Mouse (Mus musculus): ENCODE data around the gene Wdr73. TPM values are rescaled to one million over a fixed set of nuclear protein-coding genes. Genes with fewer than 3 reads are reported as not detected.
A peak's percentile ranks its signal among the peaks of the same experiment; 100 is the strongest.

The Wdr73 gene
- polyA plus RNA-seq, 1 experiment from 2014 or later: 27.4 TPM

DNA sequence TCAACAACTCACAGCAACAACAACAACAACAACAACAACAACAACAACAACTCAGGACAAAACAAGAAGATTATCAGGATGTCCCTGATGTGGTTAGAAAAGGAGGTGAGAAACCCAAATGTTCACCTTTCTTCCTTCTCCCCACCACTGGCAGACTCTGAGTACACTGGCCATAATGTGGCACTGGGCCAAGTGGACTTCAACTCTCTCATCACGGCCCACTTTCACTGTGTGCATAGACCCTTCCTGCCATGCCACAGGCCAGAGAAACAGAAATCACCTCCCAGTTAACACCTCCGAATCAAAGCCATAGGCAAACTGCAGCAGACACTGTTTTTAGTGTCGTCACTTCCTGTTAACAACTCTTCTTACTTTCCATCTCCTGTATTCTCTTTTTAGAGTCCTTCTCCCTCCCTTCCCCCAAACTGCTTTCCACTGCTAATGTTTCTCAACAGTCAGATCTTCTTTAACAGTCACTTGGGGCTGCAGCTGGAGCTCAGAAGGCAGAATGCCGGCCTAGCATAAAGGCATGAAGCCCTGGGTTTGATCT is 16.9 kb upstream of the Wdr73 start:
- H3K4me2 ChIP-seq: no peak overlapping the region
- no peaks in the 10 kb centered on the region for H3K4me1 ChIP-seq
- no peaks in the 10 kb centered on the region for H3K27me3 ChIP-seq
- no peak for ATAC-seq (ENCODE audit: insufficient number of reproducible peaks, low FRiP score, low TSS enrichment, low read depth)
- H3K27ac ChIP-seq: no peak overlapping the region
- H3K4me3 ChIP-seq: no peak overlapping the region
- no peaks in the 10 kb centered on the region for H3K9me3 ChIP-seq
- WGBS: 69% methylated on average over 4 of the region's 4 CpGs
- no peak overlapping the region for H3K9ac ChIP-seq
- peaks cover 76% of the 10 kb centered on the region for H3K36me3 ChIP-seq

DNA sequence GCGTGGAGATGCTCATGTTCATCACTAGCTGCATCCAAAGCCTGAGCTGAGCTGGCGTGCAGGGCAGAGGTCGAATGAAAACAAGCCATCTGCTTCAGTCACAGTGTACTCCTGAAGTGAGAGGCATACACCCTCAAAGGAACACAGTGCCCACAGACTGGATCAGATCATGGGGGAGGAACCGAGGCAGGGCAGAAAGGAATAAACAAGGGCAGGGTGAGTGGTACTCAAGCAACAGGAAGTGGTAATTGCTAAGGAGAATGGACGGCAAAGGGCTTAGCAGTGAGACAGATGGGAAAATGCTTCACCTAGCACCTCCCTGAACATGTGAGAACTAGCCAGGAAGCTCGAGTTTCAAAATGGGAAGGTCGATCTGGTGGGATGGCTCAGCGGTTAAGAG is 11.4 kb upstream of the Wdr73 start:
- 78% methylated on average over 8 of the region's 8 CpGs for WGBS
- Histone ChIP-seq H3K9me3 (no peaks in the 10 kb centered on the region), H3K27ac (no peak overlapping the region), H3K27me3 (no peaks in the 10 kb centered on the region), H3K36me3 (peaks cover 76% of the 10 kb centered on the region), H3K4me2 (no peak overlapping the region), H3K9ac (no peak overlapping the region), H3K4me1 (no peaks in the 10 kb centered on the region), H3K4me3 (no peak overlapping the region)
- no peak for ATAC-seq (ENCODE audit: insufficient number of reproducible peaks, low FRiP score, low TSS enrichment, low read depth)

DNA sequence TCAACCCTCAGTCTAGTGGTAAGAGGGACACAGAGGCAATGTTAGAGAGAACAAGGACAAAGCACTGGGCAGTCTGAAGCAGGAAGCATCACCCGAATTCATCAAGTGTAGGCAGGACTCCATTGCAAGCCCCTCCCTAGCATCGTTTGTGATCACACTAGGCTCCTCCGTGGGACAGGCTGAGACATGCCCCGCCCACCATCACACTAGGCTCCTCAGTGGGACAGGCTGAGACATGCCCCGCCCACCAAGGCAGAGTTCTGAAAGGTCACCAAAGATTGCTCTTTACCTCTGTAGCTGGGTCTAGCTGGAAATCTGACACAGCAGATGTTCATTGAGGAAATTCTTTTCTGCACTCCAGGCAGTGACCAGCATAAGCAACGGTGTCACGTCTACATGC is 10.0 kb upstream of the Wdr73 start:
- Histone ChIP-seq H3K27me3 (no peaks in the 10 kb centered on the region), H3K9me3 (no peaks in the 10 kb centered on the region), H3K27ac (no peak overlapping the region), H3K4me2 (no peak overlapping the region), H3K4me3 (no peak overlapping the region), H3K4me1 (no peaks in the 10 kb centered on the region), H3K9ac (no peak overlapping the region), H3K36me3 (peaks cover 71% of the 10 kb centered on the region)
- ATAC-seq (ENCODE audit: insufficient number of reproducible peaks, low FRiP score, low TSS enrichment, low read depth): 0 out of 2 replicates have a peak, but pooled peaks have one; percentile 35
- 72% methylated on average over 7 of the region's 7 CpGs for WGBS

DNA sequence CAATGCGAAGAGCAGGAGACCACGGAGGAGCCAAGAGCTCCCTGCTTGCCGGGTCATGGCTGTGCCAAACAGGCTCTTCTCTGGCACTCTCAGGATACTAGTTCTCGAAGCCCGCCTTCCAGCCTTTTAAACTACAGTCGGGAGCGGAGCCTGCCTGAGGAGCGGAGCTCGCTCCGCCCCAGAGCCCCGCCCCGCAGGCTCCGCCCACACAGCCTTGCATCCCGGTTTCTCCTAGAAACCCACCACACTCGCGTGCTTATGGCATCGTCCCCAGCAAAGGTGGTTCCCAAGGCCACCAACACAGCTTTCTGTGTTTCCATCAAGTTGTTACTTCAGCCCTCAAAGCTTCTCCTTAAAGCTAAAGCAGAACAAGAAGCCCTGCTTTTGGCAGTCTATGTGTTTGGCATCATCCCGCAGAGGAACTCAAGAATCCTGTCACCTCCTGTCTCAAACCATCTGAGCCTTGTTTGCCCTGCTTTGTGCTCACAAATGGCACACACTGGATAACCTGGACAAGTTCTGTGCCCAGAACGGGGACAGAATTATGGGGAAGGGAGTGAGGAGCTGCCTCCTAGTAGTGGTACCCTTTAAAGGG is 3.9 kb upstream of the Wdr73 start, which contains the start of gene Nmb:
Gene Nmb, minus strand, starts transcription at position 156 of the 595 bp plus-strand sequence.
- no peak within 1 kb of the TSS for H3K9ac ChIP-seq
- WGBS: 5% methylated on average over 19 of the region's 19 CpGs
- no peaks in the 10 kb centered on the region for H3K9me3 ChIP-seq
- peak within 1 kb of the TSS; percentile 45 for H3K4me3 ChIP-seq
- peaks cover 24% of the 10 kb centered on the region for H3K4me1 ChIP-seq
- no peaks in the 10 kb centered on the region for H3K27me3 ChIP-seq
- peaks cover 28% of the 10 kb centered on the region for H3K36me3 ChIP-seq
- ATAC-seq (ENCODE audit: insufficient number of reproducible peaks, low FRiP score, low TSS enrichment, low read depth): no peak
- H3K27ac ChIP-seq: no peak within 1 kb of the TSS
- H3K4me2 ChIP-seq: peak within 1 kb of the TSS; percentile 88

DNA sequence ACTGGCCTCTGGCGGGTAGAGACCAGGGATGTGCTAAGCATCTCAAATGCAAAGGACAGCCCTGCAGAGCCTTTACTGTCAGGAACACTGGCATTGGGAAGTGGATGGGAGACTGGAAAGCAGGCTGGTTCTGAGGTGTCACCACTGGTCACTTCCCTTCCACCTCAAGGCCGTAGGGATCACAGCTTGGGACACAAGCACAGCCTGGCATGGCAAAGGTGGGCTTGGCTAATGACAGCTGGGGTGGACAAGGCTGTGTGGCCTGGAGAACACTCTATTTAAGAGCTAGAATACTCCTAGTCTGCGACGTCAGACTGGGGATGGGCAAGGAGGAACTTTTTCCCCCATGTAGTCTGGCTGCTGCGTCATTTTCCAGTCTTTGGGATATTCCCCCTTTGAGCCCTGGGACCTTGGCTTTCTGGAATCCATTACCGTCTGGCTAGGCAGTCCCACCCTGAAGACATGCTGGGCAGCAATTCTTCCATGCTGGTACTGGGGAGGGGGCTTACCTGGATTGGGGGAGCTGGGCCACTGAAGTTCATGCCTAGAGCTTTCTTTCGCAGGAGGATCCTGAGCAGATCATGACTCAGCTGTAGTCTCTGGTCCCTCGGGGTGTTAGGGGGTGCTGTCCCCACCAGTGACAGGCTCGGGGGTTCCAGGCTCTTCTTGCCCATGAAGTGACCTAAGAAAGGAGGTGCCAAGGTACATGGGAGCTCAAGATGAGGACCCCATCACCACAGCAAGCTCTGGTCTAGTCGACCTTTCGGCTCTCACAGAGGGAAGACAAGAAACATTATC is 2.8 kb upstream of the Wdr73 start:
- H3K36me3 ChIP-seq: peaks cover 19% of the 10 kb centered on the region

DNA sequence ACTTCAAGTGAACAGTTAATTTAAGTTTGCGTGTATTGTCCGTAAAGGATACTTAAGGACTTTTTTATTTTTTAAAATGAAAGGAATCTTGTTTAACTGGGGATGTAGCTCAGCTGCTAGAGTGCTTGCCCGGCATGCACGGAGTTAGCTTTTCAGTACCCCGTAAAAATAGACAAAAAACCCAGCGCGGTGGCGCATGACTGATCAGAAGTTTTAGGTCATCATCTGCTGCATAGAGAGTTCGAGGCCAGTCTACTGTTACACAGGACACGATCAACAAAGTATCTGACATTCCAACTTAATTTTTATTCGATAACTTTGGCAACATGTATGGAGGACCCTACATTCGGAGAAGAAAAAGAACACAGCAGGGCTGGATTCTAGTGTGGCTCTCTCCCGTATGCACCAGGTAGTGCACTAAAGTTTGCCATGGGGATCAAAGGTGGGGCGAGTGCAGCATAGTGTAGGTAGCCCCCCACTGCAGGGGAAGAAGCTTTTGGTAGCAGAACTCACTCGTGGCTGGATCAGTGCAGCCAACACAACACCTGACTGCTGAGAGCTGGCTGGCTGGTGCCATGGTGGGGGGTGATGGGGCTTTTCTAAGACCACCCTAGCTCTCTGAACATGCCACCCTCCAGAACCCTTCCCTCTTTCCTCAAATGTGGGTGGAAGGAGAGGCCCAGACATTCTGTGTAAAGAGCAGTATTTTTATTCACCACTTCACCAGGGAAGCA is 639 bp upstream of the Wdr73 start:
- Histone ChIP-seq H3K27me3 (no peaks in the 10 kb centered on the region), H3K36me3 (peaks cover 27% of the 10 kb centered on the region), H3K27ac (peak overlapping the region; percentile 91), H3K4me1 (peaks cover 28% of the 10 kb centered on the region), H3K9me3 (no peaks in the 10 kb centered on the region), H3K9ac (peak overlapping the region; percentile 57), H3K4me3 (peak overlapping the region; percentile 87), H3K4me2 (peak overlapping the region; percentile 84)
- WGBS: 24% methylated on average over 15 of the region's 15 CpGs
- ATAC-seq (ENCODE audit: insufficient number of reproducible peaks, low FRiP score, low TSS enrichment, low read depth): no peak

More for the DNA sequence above, 2.8 kb upstream of the Wdr73 start:
- H3K4me1 ChIP-seq: peaks cover 28% of the 10 kb centered on the region
- 87% methylated on average over 11 of the region's 11 CpGs for WGBS
- peak overlapping the region; percentile 88; the same call in 1 of the 2 replicates for H3K4me2 ChIP-seq
- ATAC-seq (ENCODE audit: insufficient number of reproducible peaks, low FRiP score, low TSS enrichment, low read depth): no peak
- H3K4me3 ChIP-seq: no peak overlapping the region
- H3K27me3 ChIP-seq: no peaks in the 10 kb centered on the region
- no peak overlapping the region for H3K9ac ChIP-seq
- no peaks in the 10 kb centered on the region for H3K9me3 ChIP-seq
- no peak overlapping the region for H3K27ac ChIP-seq

DNA sequence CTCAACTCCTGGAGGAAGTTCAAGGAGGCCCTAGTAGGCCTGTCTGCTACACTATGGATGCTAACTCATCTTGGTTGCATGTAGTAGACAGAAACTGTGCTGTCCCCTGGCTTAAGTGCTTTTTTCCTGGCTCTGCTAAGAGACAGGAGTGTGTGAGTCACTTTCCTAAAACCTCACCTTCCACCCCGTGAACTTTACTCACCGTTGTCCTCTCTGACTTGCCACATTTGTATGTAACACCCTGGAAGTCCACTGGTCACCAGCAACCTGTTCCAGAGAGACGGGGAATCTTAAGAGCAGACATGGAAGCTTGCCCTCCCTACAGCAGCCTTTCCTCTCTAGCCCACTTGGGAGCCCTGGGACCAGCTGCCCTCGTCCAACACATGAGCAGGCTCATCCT is 3.3 kb downstream of the Wdr73 start:
- no peaks in the 10 kb centered on the region for H3K9me3 ChIP-seq
- no peak overlapping the region for H3K4me2 ChIP-seq
- H3K4me1 ChIP-seq: peaks cover 16% of the 10 kb centered on the region
- no peaks in the 10 kb centered on the region for H3K27me3 ChIP-seq
- H3K36me3 ChIP-seq: peaks cover 52% of the 10 kb centered on the region
- WGBS: 92% methylated on average over 4 of the region's 4 CpGs
- H3K9ac ChIP-seq: no peak overlapping the region
- ATAC-seq (ENCODE audit: insufficient number of reproducible peaks, low FRiP score, low TSS enrichment, low read depth): no peak
- H3K27ac ChIP-seq: no peak overlapping the region
- no peak overlapping the region for H3K4me3 ChIP-seq

DNA sequence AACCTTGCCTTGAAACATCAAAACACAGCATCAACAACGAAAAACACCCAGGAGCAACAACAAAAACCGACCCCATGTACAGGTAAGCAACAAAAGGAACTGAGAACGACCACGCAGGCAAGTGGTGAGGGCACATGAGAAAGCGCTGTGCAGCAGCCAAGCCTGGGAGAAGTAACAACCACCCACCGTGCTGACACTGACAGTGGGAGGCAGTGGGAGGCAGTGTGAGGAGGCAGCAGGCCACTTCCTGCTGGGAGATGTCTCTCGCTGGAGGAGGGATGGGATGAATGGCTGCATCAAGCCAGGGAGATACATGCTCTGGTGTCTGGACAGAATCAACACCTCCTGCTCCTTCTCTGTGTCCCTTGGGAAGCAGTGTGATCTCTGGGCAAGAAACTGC is 3.9 kb downstream of the Wdr73 start:
- H3K9ac ChIP-seq: no peak overlapping the region
- no peak overlapping the region for H3K27ac ChIP-seq
- no peak overlapping the region for H3K4me3 ChIP-seq
- no peak overlapping the region for H3K4me2 ChIP-seq
- no peaks in the 10 kb centered on the region for H3K9me3 ChIP-seq
- peaks cover 16% of the 10 kb centered on the region for H3K4me1 ChIP-seq
- H3K27me3 ChIP-seq: no peaks in the 10 kb centered on the region
- 82% methylated on average over 7 of the region's 7 CpGs for WGBS
- ATAC-seq (ENCODE audit: insufficient number of reproducible peaks, low FRiP score, low TSS enrichment, low read depth): no peak
- peaks cover 58% of the 10 kb centered on the region for H3K36me3 ChIP-seq

DNA sequence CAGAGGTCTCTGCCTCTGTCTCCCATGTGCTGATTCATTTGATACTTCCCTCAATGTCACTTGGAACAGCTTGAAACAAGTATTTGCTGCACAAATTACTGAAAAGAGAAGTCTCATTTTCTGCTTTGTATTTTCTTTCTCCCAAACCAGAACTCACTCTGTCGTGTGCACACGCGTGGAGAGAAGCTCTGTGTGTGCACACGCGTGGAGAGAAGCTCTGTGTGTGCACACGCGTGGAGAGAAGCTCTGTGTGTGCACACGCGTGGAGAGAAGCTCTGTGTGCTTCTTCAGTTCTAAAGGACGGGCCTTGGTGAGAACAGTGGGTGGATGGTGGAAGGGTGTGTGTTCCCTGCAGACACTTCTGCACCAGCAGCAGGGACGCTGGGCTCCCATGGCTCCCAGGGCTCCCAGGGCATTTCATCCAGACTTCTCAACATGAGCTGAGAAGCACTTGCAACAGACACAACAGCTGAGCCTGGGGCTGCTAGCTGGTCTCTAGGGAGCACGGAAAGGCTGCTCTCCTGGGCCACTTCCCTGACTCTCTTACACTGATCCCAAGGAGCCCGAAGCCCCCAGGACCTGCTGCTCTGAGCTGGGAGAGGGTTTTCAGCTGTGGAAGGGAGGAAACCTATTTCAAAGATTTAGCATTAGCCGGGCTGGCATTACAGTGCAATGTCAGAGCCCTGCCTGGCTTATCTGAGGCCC is 6.1 kb downstream of the Wdr73 start:
- no peak for ATAC-seq (ENCODE audit: insufficient number of reproducible peaks, low FRiP score, low TSS enrichment, low read depth)
- WGBS: 93% methylated on average over 14 of the region's 14 CpGs

DNA sequence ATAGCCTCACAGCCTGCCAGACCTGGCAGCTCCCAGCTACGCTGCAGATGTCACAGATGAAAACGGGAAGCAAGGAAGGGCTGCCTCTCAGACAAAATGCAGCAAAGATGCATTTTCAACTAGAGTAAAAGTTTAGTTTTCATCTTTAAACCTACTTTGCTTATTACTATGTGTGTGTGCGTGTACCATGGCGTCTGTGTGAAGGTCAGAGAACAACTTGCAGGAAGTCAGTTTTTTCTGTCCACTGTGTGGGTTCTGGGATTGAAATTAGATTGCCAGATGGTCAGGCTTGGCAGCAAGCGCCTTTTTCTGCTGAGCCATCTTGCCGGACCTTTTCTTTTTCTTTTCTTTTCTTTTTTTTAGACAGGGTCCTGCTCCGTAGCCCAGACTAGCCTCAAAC is 6.9 kb downstream of the Wdr73 start:
- Histone ChIP-seq H3K4me1 (peaks cover 6% of the 10 kb centered on the region), H3K27ac (no peak overlapping the region), H3K36me3 (peaks cover 74% of the 10 kb centered on the region), H3K9me3 (no peaks in the 10 kb centered on the region), H3K9ac (no peak overlapping the region), H3K4me2 (no peak overlapping the region), H3K27me3 (no peaks in the 10 kb centered on the region), H3K4me3 (no peak overlapping the region)
- ATAC-seq (ENCODE audit: insufficient number of reproducible peaks, low FRiP score, low TSS enrichment, low read depth): no peak
- 74% methylated on average over 7 of the region's 7 CpGs for WGBS

More for the DNA sequence above, 6.1 kb downstream of the Wdr73 start:
- Histone ChIP-seq H3K36me3 (peaks cover 74% of the 10 kb centered on the region), H3K9me3 (no peaks in the 10 kb centered on the region), H3K4me2 (no peak overlapping the region), H3K27me3 (no peaks in the 10 kb centered on the region), H3K9ac (no peak overlapping the region), H3K27ac (no peak overlapping the region), H3K4me3 (no peak overlapping the region), H3K4me1 (0 out of 2 replicates have a peak, but pooled peaks cover 4% of the 10 kb centered on the region)

DNA sequence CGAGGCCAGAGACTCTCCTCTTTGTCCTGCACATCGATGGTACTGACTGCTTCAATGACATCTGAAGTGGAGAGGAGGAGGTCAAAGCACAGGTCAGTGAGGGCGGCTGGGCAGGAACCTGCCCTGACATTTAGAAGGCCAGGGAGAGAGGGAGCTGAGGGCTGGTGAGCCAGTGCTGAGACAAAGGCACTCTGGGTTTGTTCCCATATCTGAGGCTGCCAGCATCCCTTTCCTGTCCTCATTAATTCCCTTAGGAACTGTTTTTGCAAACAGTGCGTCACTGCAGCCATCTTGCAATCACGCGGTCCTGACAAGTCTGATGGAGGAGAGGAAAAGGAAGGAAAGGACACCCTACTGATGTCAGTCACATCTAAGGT is 7.3 kb downstream of the Wdr73 start:
- Histone ChIP-seq H3K9ac (no peak overlapping the region), H3K36me3 (peaks cover 74% of the 10 kb centered on the region), H3K27me3 (no peaks in the 10 kb centered on the region), H3K4me2 (no peak overlapping the region), H3K27ac (no peak overlapping the region), H3K9me3 (no peaks in the 10 kb centered on the region), H3K4me3 (no peak overlapping the region), H3K4me1 (peaks cover 11% of the 10 kb centered on the region)
- no peak for ATAC-seq (ENCODE audit: insufficient number of reproducible peaks, low FRiP score, low TSS enrichment, low read depth)
- WGBS: 80% methylated on average over 6 of the region's 6 CpGs

Measured in limb, embryonic 15.5 days (tissue).